Mouse (Mus musculus): ENCODE data around the gene Fbxo11.
A peak's percentile ranks its signal among the peaks of the same experiment; 100 is the strongest.
"Not testable (repeated sequence)": the region's sequence is repeated elsewhere in the genome, so short reads cannot be mapped to it uniquely, and the experiment has no call there.

The Fbxo11 gene

DNA sequence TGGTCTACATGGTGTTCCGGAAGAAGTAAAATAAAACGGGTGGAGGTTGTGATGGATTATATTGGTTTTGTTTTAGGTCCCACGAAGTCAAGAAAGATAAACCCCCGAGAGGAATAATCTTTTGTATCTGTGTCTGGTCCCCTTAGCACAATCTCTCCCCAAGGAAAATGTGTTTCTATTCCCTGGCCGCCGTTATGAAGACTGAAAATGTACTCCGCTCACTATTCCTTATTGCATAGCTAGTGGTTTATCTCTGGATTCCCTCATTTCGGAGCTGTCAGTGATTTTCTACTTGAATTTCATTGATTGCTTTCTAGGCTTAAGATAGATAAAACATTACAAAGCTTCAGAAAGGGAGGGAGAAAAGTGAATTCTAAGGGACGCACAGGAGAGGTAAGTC is 1.7 kb upstream of the Fbxo11 start:
- no peak for DNase-seq

DNA sequence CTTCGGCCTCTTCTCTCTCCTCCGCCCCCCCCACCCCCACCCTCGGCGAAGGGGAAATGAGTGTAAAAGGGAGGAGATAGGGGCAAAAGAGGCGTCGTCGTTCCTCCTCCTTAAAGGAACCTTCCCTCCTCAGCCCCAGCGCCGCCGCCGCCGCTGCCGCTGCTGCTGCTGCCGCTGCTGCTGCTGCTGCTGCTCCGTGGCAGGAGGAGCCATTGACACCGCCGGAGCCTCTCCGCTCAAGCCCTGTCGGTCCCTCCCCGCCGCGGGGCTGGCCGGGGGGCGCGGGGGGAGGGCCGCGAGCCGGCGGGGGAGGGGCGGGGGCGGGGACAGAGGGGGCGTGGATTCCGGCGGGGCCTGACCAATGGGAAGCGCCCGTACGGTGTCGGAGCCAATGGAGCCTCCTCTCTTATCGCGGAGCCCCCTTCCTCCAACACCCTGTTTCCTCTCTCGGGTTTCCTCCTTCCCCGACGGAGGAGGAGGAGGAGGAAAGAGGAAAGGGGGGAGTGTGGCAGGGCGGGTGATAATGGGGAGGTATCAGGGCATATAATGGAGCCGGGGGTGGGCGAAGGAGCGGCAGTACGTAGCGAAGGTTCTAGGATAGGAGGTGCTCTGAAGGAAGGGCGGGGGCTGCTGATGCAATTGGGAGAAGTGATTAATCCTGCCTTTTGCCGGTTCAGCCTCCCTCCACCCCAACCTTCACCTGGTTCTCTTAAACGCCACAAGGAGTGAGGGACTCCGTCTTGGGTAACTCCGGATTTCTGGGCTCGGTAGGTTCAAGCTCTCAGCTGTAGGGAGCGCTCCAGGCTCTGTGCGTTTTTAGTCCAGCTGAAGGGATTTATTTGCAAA is 933 bp upstream of the Fbxo11 start:
- DNase-seq, result peak; percentile 96

DNA sequence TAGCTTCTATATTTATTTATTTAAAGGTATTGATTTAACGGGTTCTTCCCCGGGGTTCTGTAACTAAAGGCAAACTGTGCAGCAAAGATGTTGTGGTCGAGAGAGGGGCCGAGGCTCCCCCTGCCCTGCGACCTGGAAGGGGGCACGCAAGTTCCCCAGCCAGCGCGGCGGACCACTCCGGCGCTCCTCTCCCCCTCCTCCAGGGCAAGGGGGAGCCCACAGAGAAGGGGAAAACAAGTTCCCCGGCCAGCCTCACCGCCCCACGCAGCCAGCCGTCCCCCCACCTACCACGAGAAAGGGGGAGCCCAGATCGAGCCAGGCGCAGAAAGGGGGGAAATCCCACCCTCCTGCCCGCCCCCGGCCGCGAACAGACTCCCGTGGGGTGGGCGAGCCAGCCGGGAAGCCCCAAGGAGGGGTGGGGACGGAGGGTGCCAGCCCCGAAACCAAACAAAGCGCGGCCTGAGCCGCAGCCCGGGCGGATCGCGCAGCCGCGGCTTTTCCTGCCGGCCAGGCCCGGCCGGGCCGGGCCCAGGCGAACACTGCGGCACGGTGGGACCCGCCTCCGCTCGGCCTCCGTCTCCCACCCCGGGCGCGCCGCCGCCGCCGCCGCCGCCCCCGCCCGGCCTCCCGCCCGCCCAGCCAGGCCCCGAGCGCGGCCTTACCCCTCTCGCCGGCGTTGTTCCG is 602 bp downstream of the Fbxo11 start:
- DNase-seq, result peak; percentile 55

GRCm38 (mm10) chr17:88063980-88064346 is 1.1 kb downstream of the Fbxo11 start:
- DNase-seq, result peak; percentile 76

GRCm38 (mm10) chr17:88062860-88063580 is 2.1 kb downstream of the Fbxo11 start:
- no peak for DNase-seq

GRCm38 (mm10) chr17:88061942-88062341 is 3.1 kb downstream of the Fbxo11 start:
- DNase-seq, result no peak

DNA sequence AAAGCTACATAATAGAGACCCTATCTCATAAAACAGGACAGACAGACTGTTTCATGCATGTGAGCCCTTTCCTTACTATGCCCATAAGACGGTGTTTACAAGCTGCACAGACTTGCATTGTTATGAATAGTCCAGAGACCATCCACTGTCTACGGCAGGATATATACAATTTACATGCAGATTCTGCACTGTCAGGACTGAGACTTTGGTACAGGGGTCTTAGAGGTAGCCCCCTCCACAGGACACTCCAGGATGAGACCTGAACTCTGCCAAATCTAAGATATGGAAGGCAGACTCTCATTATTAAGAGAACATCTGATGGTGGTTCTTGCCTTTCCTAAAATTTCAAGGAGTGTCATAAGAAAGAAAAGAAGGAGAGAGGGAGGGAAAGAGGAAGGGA is 6.8 kb downstream of the Fbxo11 start:
- no peak for DNase-seq

DNA sequence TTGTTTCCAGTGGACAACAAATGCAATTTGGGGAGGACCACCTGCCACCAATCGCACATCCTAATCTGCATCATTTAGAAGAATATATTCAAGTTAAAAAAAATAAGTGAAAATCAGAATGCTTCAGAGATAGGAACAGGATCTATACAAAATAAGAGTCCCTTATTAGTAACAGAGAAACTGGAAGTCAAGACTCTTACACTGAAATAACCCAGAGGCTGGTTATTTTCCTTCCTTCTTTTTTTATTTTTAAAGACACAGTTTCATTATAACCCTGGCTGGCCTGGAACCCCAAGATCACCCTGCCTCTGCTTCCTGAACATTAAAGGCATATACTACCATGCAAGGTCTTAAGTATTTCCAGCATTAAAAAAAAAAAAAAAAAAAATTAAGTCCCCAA is 7.2 kb downstream of the Fbxo11 start:
- DNase-seq, result no peak

- DNase-seq, result no peak
Measured at GRCm38 (mm10) chr17:88051679-88052078, 13.4 kb downstream of the Fbxo11 start.

- no peak for DNase-seq
Measured at GRCm38 (mm10) chr17:88050892-88051291, 14.2 kb downstream of the Fbxo11 start.

DNA sequence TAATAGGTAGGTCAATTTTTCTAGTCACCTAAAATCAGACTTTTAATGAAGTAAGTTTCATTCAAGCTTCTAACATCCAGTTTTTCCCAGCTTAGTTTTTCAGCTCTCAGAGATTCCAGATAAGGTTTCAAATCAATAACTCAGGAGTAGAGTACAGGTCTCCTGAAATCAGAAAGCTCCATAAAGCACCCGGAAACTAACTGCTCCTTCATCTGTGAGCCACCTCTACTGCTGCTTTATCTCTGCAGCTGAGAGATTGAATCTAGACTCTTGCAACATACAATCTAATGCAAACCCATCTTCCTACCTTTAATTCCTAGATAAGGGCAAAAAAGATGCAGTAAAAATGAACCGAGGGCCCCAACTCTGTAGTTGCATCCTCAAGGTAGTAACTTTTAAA is 14.8 kb downstream of the Fbxo11 start:
- no peak for DNase-seq

DNA sequence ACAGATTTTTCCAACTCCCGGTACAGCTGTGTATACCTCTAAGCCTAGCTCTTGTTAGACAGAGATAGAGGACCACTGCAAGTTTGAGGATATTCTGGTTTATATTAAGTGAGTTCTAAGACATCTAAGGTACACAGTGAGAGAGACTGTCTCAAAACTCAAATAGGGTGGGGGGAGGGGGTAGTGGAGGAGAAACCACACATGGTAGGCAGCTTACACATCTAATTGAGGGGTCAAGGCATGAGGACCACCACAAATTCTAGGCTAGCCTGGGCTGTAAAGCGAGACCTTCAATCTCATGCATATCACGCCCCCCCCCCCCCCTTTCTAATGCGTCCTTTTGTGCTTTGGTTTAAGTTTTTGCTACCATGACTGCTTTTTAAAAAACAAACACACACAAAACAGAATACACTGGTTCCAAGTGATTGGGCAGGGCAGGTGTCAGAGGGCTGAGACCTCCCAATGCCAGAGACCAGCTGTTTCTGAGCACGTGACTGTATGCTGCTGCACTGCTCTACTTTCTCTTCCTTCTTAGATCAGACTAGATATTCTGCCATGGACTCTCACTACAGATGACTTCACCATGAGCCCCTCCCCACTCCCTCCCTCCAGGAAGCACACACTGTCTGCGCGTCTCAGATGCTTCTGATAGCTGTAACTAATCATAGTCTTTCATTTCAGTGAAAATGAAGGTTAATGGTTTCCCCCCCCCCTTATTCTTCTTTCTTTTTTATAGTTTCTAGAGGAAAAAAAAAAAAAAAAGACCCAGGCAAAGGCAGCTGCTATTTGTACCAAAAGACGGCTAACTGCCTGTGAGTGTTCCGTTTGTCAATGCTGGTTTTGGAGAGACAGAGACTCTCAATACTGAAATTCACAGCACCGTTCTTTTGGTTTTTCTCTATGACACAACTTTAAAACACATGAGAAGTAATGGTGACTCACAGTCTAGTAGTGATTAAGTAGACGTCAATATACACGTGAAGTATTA is 22.7 kb downstream of the Fbxo11 start:
- DNase-seq, result peak; percentile 27

- DNase-seq, result no peak
Measured at GRCm38 (mm10) chr17:88040810-88041209, 24.3 kb downstream of the Fbxo11 start.

DNA sequence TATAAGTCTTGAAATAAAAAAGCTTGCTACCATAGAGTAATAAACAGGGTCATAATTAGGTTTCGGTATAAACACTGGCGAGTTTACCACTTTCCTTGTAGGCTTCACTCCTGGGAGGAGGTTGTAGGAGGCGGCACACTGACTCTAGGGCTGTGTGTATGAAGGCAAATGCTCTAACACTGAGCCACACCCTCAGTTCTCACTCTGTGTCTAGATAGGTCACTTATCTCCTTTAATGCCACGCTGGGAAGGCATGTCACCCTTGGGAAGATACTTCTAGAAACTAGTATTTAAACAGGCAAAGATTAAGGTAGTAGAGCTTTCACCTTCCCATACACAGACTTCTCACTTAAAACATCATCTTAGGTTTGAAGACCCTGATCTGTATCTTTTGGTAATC is 30.7 kb downstream of the Fbxo11 start:
- no peak for DNase-seq

GRCm38 (mm10) chr17:88031755-88032154 is 33.3 kb downstream of the Fbxo11 start:
- no peak for DNase-seq

DNA sequence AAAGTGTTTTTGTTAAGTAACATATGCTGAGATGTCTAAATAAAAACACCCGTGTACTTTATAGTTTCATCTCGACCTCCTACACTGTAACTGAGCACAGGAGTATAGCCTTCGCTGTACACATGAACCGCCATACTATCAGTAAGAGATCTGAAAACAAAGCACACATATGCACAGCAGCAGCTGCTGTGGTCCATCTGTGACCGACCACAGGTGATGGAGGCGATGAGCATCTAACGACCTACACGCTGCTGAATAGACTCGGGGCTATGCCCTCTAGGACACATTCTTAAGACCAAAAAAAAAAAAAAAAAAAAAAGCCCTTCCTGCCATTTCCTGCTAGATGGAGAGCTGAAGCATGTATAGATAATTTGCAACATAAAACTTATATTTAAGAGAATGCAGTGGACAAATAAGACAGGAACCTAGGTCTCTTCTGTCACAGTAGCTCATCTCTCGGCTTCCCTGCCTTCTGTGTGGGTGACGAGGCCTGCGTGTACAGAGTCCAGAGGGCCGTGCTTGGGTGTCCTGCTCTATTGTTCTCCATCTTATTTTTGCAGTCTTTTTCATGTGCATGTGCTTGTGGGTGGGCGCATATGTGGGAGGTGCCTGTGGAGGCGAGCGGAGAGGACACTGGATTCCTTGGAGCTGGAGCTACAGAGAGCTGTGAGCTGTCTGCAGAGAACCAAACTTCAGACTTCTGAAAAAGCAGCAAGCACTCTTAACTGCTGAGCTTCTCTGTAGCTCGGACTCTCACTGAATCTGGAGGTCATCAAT is 35.7 kb downstream of the Fbxo11 start:
- peak; percentile 50 for DNase-seq

GRCm38 (mm10) chr17:88025227-88025626 is 39.9 kb downstream of the Fbxo11 start:
- DNase-seq, result peak; percentile 25

- no peak for DNase-seq
Measured at GRCm38 (mm10) chr17:88023924-88024323, 41.2 kb downstream of the Fbxo11 start.

- DNase-seq, result not testable (repeated sequence)
Measured at GRCm38 (mm10) chr17:88016027-88016426, 49.1 kb downstream of the Fbxo11 start.

GRCm38 (mm10) chr17:88014456-88014855 is 50.6 kb downstream of the Fbxo11 start:
- no peak for DNase-seq

- no peak for DNase-seq
Measured at GRCm38 (mm10) chr17:88006956-88007355, 58.1 kb downstream of the Fbxo11 start.

DNA sequence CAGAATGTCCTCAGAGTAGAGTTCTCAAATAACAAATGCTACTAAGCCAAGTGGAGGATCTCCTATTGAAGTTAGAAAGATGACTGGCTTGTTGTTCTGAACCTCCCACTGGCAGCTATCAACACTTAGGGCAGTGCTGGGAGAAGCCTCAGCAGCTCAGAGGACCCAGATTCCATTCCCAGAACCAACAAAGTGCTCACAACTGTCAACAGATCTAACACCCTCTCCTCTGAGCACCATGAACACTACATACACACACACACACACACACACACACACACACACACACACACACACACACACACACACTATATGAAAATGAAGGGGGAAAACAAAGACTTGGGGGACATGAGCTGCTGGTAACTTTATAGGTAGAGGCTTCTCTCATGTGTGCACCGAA is 60.2 kb downstream of the Fbxo11 start:
- no peak for DNase-seq
